Mouse (Mus musculus) ovary, postnatal 36 days (tissue): Measurements from ENCODE around the gene Fan1.

Experiments used
- DNase-seq: peaks from one replicate; pipeline ENCODE4 v3.0.0; 2022; ENCODE audit warnings: low spot score, mixed read lengths

The Fan1 gene

DNA sequence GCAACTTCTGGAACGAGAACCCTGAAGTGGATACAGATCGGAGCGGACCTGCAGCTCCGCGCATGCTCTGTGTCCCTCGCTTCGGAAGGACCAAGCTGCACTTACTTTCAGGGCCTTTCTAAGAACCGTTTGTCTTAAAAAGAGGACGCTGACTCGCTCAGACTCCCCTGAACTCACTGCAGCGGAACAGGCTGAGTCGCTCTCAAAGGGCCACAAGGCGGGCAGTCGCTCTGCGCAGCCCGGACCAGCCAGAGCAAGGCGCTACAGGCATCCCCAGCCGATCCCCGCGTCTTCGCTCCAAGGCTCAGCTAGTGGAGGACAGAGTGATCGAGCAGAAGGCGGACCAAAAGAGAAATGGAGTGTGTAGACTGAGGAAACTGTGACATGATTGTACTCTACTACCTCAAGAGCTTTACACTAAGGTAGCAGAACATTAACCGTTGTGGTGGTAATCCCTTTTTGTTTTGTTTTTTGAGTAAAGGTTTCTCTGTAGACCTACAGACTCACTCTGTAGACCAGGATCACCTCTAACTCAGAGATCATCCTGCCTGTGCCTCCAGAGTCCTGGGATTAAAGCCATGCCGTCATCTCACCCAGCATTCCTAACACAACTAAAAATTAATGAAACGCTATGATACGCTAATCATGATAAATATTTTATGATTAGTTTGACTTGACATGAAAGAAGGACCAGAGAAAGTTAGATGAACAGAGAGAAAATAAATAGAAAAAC is at the start of gene Fan1:
TSS of gene Fan1 (minus strand) at position 266 of the 733 bp plus-strand sequence.
- peak; percentile 87 for DNase-seq

DNA sequence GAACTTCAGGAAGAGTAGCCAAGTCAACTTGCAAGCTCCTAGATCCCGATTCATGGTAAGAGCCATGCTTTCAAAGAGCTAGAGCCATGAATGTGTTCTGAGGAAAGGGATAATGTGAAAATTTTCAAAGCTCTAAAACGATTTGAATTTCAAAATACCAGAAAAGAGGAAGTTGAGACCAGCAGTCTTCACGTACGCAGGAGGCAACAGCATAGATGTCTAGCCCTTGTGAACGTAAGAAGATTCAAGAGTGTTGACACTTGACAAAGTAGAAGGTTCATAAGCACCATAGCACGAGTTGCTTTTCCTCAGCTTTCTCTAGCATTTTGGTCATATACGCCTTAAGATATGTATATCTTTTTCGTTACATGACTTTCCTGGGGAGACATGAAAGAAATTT is 30.1 kb upstream of the Fan1 start:
- no peak for DNase-seq

DNA sequence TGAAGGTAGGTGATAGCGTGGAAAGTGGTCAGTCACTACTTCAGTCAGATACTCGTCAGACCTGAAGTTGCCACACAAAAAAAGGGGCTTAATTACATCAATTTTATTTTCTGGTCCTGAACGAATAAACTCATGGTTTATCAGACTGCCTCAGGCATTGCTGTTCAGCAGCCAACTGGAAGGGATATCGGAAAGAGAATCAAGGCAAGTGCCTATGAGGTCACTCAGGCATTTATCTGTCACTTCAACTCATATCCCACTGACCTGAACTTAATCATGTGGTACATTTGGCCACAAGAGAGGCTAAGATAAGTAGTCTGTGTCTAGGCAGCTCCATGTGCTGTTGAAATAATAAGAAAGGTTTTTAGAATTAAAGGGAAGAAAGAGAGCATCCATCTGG is 28.6 kb upstream of the Fan1 start:
- DNase-seq = no peak

DNA sequence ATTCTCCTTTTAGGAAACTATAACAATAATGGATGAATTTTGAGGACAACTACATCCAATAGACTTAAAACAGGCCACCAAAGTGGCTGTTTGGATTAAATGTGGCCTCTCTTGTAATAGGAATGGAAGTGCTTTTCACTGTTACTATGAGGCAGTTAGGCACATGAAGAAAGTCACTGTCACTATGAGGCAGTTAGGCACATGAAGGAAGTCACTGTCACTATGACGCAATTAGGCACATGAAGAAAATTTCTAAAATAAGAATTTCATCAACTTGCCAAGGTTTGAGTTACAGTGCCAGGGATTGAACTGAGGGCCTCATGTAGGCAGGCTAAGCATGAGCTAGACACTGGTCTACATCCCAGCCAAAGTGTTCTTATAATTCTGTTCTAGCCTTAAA is 26.8 kb upstream of the Fan1 start:
- no peak for DNase-seq

DNA sequence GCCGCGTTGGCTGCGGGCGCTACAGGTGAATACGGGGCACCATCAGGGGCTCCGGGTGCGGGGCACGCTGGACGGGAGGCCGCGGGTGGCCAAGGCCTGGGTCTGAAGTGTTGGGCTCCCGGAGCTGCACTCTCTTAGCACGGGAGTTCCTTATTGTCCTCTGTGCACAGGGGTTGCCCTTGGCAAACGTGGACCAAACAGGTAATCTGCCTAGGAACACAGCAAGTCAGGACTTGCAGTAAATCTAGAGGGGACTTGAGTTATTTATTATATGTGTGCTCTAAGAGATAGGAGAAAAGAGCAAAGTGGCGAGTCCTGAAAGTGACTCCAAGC is 18.9 kb upstream of the Fan1 start:
- DNase-seq = no peak

DNA sequence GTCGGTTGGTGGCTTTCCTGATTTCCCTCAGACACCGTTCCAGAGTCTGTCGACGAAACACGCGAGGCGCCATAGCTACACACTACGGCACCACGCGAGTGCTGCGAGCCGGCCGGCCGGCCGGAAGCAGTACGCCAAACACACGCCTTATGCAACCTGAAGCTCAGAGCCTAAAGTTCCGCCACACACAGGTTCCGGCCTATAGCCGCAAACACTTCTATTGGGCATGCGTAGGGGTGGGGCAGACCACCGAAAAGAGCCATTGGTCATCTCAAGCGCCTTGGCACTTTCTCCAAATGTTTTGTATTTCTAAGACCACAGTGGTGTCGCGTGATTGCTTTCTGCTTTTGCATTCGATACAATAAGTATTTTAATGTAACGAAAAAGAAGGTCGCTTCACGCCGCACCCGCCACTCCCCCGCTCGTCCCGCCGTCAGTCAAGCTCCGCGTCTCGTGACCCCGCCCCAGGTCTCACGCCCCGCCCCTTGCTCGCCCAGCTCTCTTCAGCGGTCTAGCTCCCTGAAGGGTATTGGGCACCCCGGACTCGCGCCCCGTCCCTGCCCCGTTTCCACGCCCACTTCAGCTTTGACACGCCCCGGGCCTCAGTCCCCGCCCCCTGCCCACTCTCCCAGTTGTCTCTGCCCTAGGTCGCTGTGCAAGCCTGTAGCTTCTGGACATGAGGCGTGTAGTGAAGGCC is 18.4 kb upstream of the Fan1 start, which contains the start of the genes Mphosph10 and Mcee:
TSS of gene Mphosph10 (minus strand) at position 147 of the 697 bp plus-strand sequence.
TSS of gene Mcee (plus strand) at position 486 of the 697 bp plus-strand sequence.
- peak; percentile 99 for DNase-seq

DNA sequence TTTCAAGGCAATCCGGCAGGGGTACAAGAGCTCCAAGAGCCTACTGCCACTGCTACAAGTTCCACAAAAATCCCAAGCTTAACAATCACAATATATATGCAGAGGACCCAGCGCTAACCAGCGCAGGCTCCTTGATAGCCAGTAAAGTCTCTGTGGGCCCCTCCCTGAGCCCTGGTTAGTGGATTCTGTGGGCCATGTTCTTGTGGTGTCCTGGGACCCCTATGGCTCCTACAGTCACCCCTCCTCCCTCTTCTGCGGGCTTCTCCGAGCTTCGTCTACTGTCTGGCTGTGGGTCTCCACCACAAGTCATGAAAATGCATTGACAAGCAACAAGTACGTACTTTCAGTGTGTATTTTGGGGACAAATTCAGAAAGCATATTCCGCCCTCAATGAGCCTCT is 17.6 kb upstream of the Fan1 start:
- no peak for DNase-seq

DNA sequence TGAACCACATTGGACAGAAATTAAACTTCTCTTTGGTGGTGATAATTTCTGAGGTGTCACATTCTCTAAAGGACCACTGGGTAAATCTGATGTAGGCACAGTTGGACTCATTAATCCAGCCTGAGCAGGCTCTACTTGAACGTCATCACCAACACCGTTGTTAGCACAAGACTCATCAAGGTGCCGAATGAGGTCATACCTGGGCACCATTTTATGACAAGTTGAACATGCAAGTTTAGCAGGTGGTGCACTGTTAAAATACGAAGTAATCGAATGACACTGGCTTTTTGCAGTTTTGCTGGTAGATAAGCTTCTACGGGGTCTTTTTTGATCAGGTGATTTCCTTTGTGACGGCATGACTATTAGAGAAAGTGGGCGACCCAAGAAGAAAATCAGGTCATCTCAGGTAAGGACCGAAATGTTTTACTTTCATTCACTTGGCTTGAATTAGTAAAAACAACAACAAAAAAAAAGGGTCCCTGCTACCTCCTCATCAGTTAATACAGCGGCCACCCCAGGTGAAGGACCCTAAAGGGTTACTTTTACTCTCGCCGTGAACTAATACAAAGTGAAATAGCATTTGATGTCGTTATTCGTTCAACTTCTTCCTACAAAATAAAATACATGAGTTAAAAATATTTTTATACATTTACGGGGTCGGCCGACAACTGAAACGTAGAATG is 607 bp downstream of the Fan1 start:
- DNase-seq = no peak

DNA sequence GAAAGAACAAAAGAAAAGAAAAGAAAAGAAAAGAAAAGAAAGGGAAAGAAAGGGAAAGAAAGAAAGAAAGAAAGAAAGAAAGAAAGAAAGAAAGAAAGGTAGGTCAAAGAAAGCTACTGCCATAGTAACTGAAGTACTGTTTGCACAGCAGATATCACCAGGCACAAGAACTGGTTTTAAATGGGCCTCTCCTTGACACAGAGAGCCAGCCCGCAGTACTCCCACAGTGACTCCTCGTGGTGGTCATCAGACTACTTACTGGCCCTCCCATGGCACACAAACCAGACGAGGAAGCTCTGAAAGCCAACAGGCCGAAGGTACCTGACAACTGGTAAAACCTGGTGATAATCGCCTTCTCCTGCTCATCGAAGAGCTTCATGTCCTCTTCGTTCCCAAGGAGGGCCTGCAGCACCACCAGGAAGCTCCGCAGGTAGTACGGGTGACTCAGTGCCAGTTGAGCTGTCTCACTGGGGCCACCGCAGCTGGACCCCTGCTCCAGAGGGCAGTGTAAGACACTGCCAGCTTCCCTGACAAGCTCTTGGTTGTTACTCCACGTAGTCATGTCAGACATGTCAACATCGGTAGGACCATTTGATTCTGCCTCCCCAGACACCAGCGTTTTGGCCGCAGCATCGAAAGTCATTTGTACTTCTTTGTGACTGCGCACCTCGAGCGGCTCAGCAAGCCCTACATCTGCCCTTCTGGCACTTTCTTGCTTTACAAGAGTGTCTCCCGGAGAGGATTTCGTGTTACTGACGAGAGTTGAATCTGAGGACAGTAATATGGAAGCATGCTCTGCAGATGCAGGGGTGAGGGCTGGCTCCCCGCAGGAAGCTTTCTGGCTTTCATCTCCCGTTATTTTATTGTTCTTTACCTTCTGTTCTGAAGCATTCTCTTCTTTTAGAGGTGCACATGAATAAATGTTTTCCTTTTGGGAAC is 1.7 kb downstream of the Fan1 start:
- DNase-seq = no peak

DNA sequence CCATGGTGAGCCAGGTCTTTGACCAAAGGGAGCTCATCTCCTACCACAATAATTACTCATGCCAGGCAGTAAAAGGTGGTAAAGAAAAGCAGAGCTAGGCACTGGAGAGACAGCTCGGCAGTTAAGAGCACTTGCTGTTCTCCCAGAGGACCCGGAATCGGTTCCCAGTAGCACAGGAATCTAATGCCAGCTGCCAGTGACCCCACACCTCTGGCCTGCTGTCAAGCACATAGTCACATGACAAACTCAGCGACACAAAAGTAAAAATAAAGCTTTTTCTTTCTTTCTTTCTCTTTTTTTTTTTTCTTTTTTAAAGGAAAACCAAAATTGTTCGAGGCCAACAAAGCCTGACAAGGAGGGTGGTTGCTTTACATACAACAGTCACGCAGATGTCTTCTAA is 4.1 kb downstream of the Fan1 start:
- no peak for DNase-seq

DNA sequence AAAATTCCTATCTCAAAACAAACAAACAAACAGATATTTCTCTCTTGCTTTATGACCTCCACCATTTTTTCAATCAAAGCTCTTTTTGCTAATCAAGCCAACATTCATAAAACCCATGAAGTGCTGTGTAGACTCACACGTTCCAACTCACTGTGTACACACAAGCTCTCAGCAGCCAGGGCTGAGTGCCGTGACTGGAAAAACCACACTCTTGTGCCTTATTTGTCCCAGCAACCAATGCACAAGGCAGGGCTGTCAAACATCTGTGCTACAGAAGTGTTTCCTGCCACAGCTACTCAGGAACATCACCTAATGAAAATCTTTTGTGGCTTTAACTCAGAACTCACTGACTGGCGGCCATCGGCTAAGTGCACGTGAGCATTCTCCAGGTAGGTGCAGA is 8.0 kb downstream of the Fan1 start:
- no peak for DNase-seq

DNA sequence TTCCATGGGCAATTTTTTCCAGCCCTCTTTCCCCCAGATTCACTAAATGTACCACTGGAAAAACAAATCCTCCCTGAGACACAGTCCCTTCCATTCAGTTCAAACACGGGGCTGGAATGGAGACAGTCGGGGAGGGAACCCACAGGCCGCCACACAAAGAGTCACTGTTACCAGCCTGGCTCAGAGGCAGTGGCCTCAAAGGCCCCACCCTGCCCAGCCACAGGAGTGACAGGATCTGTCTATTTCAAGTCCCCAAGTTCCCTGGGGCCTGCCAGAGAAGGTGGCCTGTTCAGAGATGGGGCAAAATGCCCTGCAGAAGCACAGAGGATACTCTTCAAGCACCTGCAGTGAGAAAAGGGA is 13.3 kb downstream of the Fan1 start:
- no peak for DNase-seq

DNA sequence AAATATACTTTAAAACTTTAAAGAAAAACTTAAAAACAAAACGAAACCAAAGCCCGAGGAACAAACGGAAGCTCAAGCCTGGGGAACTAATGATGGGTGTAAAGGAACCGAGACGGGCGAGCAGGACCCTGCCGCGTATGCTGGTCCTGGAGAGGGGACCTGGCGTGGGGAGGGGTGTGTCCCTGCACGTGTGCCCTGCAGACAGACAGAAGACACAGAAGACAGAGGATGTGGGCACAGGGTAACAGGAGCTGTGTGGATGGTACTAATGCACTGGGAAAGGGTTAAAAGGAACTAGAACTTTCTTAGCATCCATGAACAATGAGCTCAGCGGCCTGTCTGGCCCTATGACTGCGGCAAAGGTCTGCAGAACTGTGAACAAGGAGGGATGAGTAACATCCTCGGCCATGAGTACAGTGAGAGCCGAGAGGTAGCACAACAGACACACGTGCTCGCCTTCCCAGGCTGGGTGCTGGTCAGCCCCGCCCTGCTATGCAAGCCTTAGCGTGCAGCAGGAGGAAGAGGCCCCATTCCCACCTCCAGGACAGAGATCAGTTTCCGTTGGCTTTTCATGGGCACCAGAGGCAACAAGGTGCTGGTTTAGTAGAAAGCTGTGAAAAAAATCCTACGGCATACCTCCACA is 13.8 kb downstream of the Fan1 start:
- DNase-seq = no peak

DNA sequence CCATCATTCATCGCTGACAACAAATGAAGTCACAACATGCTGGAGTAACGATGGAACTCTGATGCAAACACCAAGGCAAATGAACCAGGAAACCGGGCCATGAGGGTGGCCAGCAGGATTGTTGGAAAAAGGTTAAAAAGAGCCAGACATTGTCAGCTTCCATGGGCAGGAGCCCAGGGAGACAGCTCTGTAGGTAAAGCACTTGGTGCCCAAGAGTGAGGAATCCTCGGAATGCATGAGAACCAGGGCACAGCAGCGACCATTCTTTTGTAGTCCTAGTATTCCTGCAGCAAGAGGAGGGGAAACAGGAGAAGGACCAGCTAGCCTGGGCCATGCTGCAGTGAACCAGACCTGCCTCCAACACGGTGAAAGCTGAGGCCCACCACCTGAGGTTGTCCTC is 15.2 kb downstream of the Fan1 start:
- DNase-seq = no peak

DNA sequence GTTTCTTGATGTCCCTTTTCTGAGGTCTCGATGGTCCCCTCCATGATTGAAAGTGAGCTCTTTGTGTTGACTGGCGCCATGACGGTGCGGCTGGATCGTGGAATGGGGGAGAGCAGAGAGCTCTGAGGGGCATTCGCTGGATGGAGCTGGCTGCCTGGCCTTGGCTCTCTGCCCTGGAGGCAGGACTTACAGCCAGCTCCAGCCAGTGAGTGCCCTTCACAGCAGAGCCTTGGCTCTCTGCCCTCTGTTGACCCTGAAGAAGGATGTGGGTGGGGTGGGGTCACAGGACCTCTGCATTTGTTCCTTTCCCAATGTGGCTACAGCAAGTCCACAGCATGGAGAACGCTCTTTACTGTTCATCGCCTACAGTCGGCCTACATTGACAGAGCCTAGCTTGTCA is 16.5 kb downstream of the Fan1 start:
- DNase-seq = peak; percentile 76

DNA sequence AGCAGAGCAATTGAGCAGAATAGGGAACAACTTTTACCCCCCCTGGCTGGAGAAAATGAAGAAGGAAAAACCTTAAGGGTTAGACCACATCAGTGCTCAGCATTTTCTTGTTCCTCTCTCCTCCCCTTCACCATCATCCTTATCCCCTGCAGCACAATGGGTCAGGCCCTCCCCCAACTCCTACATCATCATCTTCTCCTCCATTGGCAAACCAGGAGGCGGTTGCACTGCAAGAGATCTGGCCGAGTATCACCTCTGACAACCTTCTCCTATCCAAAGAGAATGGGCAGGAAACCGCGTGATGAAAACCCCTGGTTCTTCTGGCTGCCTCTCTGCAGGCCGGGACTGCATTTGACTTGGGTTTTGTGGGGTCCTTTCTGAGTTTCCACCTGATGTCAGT is 17.2 kb downstream of the Fan1 start:
- no peak for DNase-seq

DNA sequence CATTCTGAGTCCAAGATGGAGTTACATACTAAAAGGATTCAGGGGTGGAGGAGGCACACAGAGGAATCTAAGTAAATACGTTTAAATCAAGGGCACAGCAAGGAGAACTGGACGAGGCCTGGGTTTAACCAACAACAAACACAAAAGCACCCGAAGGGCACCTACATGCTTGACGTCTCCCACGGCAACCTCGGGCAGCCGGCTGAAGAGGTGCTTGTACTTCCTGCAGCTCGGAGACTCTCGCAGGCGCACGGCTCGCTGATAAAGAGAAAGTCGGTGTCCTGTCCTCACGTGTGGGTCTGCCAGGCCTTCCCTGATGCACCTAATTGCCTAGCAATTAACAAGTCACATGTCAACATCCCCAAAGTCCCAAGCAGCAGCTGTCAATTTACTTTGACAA is 19.7 kb downstream of the Fan1 start:
- no peak for DNase-seq

DNA sequence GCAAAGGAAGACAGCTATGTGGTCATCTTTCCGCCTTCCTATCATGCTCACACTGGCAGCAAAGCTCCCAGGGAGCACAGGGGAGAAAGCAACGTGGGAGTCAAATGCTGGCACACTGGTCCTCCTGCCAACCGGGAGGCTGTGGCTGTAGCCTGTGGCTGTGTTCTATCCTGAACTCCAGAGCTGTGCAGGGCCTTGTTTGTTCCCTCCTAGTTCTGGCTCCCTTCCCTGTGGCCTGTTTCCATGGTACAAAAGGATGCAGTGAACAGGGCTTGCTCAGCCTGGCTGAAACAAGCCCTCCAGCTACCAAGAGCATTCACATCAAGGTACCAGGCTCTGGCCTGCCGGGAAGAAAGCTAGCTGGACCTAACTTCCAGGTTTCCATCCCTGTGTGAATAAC is 22.8 kb downstream of the Fan1 start:
- no peak for DNase-seq

DNA sequence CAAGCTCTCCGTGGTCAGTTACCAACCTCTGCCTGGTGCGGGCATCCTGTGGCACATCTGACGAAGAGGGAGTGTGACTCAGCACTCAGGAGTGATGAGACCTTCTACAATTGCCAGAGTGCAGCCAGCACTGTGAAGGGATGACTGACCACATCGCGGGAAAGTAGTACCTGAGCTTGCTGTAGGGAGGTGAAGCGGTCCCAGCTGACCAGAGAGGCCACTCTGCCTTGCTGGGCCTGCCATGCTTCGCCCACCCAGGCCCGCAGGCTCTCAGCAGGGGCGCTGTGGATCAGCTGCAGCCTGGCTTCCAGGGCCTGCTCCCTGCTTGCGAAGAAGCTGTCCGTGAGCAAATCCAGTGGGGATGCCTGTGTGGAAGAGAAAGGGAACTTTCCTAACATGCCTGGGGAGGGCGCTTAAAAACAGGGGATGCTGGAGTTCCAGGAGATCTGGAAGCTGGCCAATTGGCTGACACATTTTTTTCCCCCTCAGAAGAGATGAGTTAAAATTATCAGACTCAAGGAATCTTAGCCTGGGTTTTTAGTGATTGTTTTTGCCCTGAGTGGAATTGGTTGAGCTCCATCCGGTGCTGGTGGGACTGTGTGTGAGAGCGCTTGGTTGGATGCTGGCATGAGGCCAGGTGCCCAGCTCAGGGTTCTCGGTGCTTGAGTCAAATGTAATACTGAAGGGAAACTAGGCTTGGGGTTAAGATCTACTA is 24.6 kb downstream of the Fan1 start:
- DNase-seq = no peak

DNA sequence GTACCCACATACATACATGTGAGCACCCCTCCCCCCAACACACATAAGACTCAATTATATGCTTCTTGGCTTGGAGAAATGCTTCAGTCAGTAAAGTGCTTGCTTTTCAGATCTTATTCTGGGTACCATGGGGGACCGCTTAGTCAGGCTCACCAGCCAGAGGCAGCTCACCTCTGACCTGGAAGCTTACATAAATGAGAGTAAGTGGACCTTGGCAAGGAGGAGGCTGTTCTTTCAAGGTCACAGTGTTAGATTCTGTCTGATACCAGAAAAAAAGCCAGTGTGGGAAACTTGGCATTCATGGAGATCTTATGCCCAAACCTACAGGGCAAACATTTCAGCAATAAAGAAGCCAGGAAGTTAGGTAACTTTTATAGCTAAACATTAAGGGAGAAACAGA is 26.1 kb downstream of the Fan1 start:
- DNase-seq = no peak

DNA sequence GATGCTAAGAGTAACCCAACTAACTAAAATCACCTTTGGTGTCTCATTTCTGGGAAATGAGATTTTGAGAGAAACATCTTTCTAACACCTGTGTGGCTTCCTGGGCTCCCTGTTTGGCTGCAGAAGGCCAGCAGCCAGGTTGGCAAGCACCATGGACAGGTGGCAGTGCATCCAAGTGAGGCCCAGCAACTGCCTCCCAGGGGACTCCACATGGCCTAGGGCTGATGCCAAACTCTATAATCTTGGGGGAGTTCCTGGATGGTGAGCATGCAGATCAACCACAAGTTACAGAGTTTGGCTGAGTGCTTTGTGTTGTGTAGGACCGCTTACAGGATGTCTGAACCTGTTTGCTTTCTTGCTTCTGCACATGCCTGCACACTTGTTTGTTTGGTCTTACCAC is 41.2 kb downstream of the Fan1 start:
- no peak for DNase-seq
